Mouse (Mus musculus) liver, adult 2 months (tissue): ENCODE results near the gene Parvb. TPM values are rescaled to one million over a fixed set of nuclear protein-coding genes. Genes with fewer than 3 reads are reported as not detected.
A peak's percentile ranks its signal among the peaks of the same experiment; 100 is the strongest.

Experiments used
- DNase-seq: peaks from one replicate; pipeline ENCODE4 v3.0.0-alpha.2; 2011; ENCODE audit warnings: low read depth, low spot score; ENCODE audit errors: extremely low read depth
- H3K27ac ChIP-seq: fragments of 200-500 bp; replicated peaks from 2 replicates; pipeline ENCODE4 v1.5.1; 2012; ENCODE audit warnings: low read depth, mild to moderate bottlenecking, control low read depth, inconsistent platforms, low read length; ENCODE audit not compliant: insufficient read depth
- H3K27me3 ChIP-seq: fragments of 200-500 bp; 2 replicates; pipeline ENCODE4 v1.6.1; 2012; ENCODE audit warnings: mild to moderate bottlenecking, moderate library complexity, low read length, inconsistent platforms; ENCODE audit not compliant: control insufficient read depth, insufficient read depth
- H3K36me3 ChIP-seq: fragments of 200-500 bp; 2 replicates; pipeline ENCODE4 v1.6.1; 2012; ENCODE audit warnings: low read length, inconsistent platforms; ENCODE audit not compliant: control insufficient read depth, insufficient read depth
- H3K4me1 ChIP-seq: fragments of 200-500 bp; 2 replicates; pipeline ENCODE4 v1.6.1; 2011; ENCODE audit warnings: low read length; ENCODE audit not compliant: control insufficient read depth, insufficient read depth
- H3K4me3 ChIP-seq: fragments of 200-500 bp; 2 replicates; pipeline ENCODE4 v1.5.1; 2011; ENCODE audit warnings: low read depth, mild to moderate bottlenecking, control low read depth, low read length, moderate library complexity; ENCODE audit not compliant: insufficient read depth
- H3K79me2 ChIP-seq: fragments of 200-500 bp; 2 replicates; pipeline ENCODE4 v1.6.1; 2012; ENCODE audit warnings: inconsistent platforms, mild to moderate bottlenecking, low read length, moderate library complexity; ENCODE audit not compliant: control insufficient read depth, insufficient read depth
- H3K9ac ChIP-seq: fragments of 200-500 bp; 2 replicates; pipeline ENCODE4 v1.6.1; 2012; ENCODE audit warnings: low read depth, mild to moderate bottlenecking, control low read depth, inconsistent platforms, low read length
- CTCF ChIP-seq: fragments of 200-500 bp; IDR thresholded peaks from 2 replicates; pipeline ENCODE4 v1.5.1; 2011; ENCODE audit warnings: low read depth, low read length, control low read depth
- POLR2A ChIP-seq: fragments of 200-500 bp; IDR thresholded peaks from 2 replicates; pipeline ENCODE4 v1.6.1; 2011; ENCODE audit warnings: low read length, control low read depth; ENCODE audit not compliant: insufficient read depth; ENCODE audit errors: extremely low read depth
- WGBS: fragments of 180-500 bp; shearing (Covaris S2); methylation state at CpG from one replicate; pipeline ENCODE4 v1.1.7; 2018; 5-methylcytosine and 5-hydroxymethylcytosine counted together
- polyA plus RNA-seq: library from polyadenylated mRNA; depleted of rRNA; stranded (reverse); fragments of >200 nt; gene quantifications from 2 replicates; pipeline ENCODE4 v1.2.3, GENCODE M21; 2012
- total RNA-seq: library from RNA; depleted of rRNA; stranded (reverse); fragments of >200 nt; gene quantifications from 2 replicates; pipeline ENCODE4 v1.2.3, GENCODE M21; 2014

Gene Parvb
- total and polyA plus RNA-seq, 2 experiments = 0.55 to 2.0 TPM

DNA sequence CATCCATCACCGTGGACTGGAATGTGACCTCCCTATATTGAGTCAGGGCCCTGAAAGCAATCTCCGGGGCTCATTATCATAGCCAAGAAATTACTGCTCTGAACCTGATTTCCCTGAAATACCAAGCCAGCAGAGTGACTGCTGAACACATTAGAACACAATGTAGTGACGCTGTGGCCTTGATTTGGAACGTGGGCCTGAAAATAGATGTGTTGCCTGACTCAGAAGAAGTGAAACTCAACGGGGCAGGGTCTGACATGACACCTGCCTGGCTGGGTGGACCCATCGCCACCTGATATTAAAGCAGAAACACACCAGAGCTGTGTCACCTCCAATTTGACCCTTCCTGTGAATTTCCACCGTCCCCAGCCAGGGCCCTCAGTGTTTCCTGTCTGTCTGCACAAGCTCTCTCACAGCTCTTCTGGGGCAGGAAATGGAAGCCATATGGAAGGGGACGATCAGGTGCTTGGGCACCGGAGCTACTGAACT lies 13.0 kb upstream of the Parvb start:
- no peak for DNase-seq
- Histone ChIP-seq H3K27me3 (no peaks in the 10 kb centered on the region), H3K36me3 (peaks cover 4% of the 10 kb centered on the region; the same call in 1 of the 2 replicates), H3K4me3 (no peak overlapping the region), H3K4me1 (peaks cover 12% of the 10 kb centered on the region), H3K79me2 (no peaks in the 10 kb centered on the region), H3K9ac (no peak overlapping the region), H3K27ac (0 out of 2 replicates have a peak overlapping the region, but pooled peaks have one; percentile 23)
- TF ChIP-seq POLR2A (no peak), CTCF (no peak)
- 55% methylated on average over 9 of the region's 9 CpGs for WGBS

DNA sequence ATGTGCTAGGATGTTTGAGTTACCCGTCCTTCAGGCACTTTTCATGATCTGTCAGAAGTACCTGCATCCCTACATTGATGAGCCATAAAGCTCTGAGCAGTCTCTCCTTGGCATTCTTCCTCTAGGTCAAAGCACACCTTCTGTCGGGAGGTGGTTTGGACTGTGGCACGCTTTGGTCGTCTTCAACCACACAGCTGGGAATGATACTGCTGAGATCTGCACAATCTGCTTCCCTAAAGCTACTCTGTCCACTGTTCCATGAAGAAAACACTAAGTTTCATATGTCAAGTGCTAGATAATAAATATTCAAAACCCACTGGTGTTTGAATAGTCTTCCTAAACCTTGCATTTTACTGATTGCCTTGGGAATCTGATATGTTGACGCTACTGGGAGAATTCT lies 10.3 kb upstream of the Parvb start:
- no peak for TF ChIP-seq POLR2A
- no peak for TF ChIP-seq CTCF
- no peak overlapping the region for H3K9ac ChIP-seq
- H3K4me1 ChIP-seq = peaks cover 4% of the 10 kb centered on the region
- no peaks in the 10 kb centered on the region for H3K27me3 ChIP-seq
- no peaks in the 10 kb centered on the region for H3K36me3 ChIP-seq
- WGBS = 74% methylated on average over 5 of the region's 5 CpGs
- no peaks in the 10 kb centered on the region for H3K79me2 ChIP-seq
- no peak overlapping the region for H3K4me3 ChIP-seq
- no peak for DNase-seq
- H3K27ac ChIP-seq = no peak overlapping the region

DNA sequence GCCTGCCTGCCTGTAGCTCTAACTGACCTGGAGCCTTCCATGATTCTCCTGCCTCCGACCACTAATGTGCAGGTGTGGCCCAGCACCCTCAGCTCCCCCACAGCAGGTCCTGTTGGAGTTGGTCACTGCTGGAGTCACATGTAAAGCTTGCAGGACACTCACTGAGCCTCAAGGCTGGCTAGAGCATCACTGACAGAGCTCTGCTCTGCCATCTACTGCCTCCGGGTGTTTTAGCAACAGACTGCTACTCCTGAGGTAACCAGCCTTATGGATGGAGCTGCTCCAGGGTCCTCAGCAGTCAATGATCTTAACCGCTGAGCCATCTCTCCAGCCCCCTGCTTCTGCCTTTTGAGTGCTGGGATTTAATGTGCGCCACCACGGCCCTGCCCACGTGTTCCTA lies 8.4 kb upstream of the Parvb start:
- 62% methylated on average over 6 of the region's 6 CpGs for WGBS
- Histone ChIP-seq H3K27me3 (no peaks in the 10 kb centered on the region), H3K36me3 (no peaks in the 10 kb centered on the region), H3K4me1 (no peaks in the 10 kb centered on the region), H3K27ac (no peak overlapping the region), H3K4me3 (no peak overlapping the region), H3K9ac (no peak overlapping the region), H3K79me2 (no peaks in the 10 kb centered on the region)
- DNase-seq = no peak
- TF ChIP-seq POLR2A (no peak), CTCF (no peak)

DNA sequence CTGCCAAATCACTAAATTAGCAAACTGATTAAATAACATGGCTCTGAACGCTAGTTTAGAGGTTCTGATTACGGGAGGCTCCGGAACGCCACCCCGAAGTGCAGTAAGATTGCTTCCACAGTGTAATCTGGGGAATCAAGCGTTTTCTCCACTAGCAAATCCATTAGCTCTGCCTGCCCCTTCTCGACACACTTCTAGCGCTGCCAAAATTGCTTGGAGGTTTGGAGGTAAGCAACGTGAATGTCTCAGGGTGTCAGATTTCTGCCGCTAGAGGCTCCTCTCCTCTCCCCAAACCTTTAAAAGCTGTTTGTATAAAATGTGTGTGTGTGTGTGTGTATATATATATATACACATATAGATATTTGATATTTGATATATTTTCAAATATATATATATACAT lies 7.1 kb upstream of the Parvb start:
- Histone ChIP-seq H3K9ac (no peak overlapping the region), H3K36me3 (no peaks in the 10 kb centered on the region), H3K27me3 (no peaks in the 10 kb centered on the region), H3K4me3 (no peak overlapping the region), H3K79me2 (no peaks in the 10 kb centered on the region), H3K27ac (no peak overlapping the region), H3K4me1 (no peaks in the 10 kb centered on the region)
- 54% methylated on average over 10 of the region's 10 CpGs for WGBS
- no peak for DNase-seq
- TF ChIP-seq POLR2A (no peak), CTCF (no peak)

DNA sequence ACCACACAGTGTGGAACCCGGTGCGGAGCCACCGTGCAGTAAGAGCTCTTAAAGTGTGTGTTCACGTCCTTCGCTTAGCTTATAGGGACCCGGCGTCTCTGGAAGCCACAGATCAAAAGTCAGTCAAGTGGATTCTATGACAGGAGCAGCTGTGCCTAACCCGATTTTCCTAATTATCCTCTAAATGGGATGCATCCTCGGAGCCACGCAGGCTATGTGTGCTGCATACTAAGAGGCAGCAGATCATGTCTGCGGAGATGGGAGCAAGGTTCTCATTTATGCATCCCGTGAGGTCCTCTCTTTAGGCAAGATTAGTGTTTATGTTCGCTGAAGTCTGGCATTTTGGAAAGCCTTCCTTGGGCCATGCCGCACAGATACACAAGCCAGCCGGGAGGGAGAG lies 4.9 kb upstream of the Parvb start:
- 92% methylated on average over 15 of the region's 15 CpGs for WGBS
- Histone ChIP-seq H3K27ac (no peak overlapping the region), H3K27me3 (no peaks in the 10 kb centered on the region), H3K36me3 (no peaks in the 10 kb centered on the region), H3K79me2 (no peaks in the 10 kb centered on the region), H3K4me3 (no peak overlapping the region), H3K4me1 (no peaks in the 10 kb centered on the region), H3K9ac (no peak overlapping the region)
- no peak for TF ChIP-seq POLR2A
- no peak for TF ChIP-seq CTCF
- DNase-seq = no peak

DNA sequence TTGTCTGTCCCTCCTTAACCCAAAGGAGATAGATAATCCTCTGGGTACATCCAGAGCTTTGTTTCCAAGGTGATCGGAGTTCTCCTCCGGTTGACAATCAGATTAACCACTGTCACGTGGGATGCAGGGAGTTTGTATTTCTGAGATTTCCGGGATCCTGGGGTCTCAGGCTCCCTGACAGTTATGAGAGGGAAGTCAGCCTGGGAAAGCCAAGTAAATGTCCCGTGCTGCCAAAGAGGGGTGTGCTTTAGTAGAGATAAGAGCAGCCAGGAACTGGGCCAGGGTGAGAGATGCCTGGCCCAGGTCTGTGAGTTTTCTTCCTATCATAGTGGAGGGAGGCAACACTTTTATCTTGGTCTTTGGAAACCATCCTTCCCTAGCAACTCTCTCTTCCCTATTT lies 1.2 kb upstream of the Parvb start:
- no peak overlapping the region for H3K9ac ChIP-seq
- H3K79me2 ChIP-seq = no peaks in the 10 kb centered on the region
- no peak overlapping the region for H3K27ac ChIP-seq
- H3K27me3 ChIP-seq = no peaks in the 10 kb centered on the region
- 0 out of 2 replicates have a peak, but pooled peaks cover 3% of the 10 kb centered on the region for H3K4me1 ChIP-seq
- DNase-seq = no peak
- no peaks in the 10 kb centered on the region for H3K36me3 ChIP-seq
- 33% methylated on average over 5 of the region's 5 CpGs for WGBS
- H3K4me3 ChIP-seq = no peak overlapping the region
- no peak for TF ChIP-seq POLR2A
- no peak for TF ChIP-seq CTCF
